ENCODE assay signal across 11 mouse cellular contexts in genomic region chr11:12394151-12394550, GRCm38 (mm10).
DNase-seq lines count a peak whose midpoint lies in the region; ATAC-seq lines count a peak whose summit lies in the region.
"Had no signal": no experiment of that assay in that cellular context is flagged by ENCODE, and none has a peak within 500 bp of the region (broad histone marks: within the 10 kb centered on the region; RNA-seq: fewer than 3 reads in every experiment).

No protein-coding gene starts in this region.

- H3K4me1 ChIP-seq in kidney, embryonic 15.5 days, result no peaks in the 10 kb centered on the region
- H3K4me1 ChIP-seq in midbrain, embryonic 15.5 days, result no peaks in the 10 kb centered on the region

- DNase-seq in heart, adult 8-10 months (ENCODE audit: low spot score), result peak; percentile 29
- DNase-seq in heart, postnatal 36 days, result no peak
- peak; percentile 58 for DNase-seq in fibroblast of lung, adult 2 months (ENCODE audit: low read depth)
- peak; percentile 63 to 82 for DNase-seq in layer of hippocampus, adult 18-20 months (ENCODE audit: low spot score in 2 of 2)
- peak; percentile 66 to 88 for DNase-seq in right cerebral cortex, postnatal 10 days (ENCODE audit: low spot score in 2 of 2)
- DNase-seq in ovary, postnatal 36 days (ENCODE audit: low spot score), result no peak
- DNase-seq: kidney, adult 18-20 months had no signal

- no peak overlapping the region for H3K9ac ChIP-seq in kidney, embryonic 15.5 days
- H3K9ac ChIP-seq in midbrain, embryonic 15.5 days, result no peak overlapping the region
- H3K9ac ChIP-seq: embryonic facial prominence, embryonic 15.5 days had no signal

- intact Hi-C loops in heart, postnatal 36 days (cut with DNase I), result no loop called here

- 71% methylated on average over 3 of the region's 3 CpGs for WGBS in kidney, embryonic 15.5 days
- 62% methylated on average over 3 of the region's 3 CpGs for WGBS in midbrain, embryonic 15.5 days

- H3K36me3 ChIP-seq in kidney, embryonic 15.5 days, result no peaks in the 10 kb centered on the region
- no peaks in the 10 kb centered on the region for H3K36me3 ChIP-seq in midbrain, embryonic 15.5 days (replicated peaks)
- H3K36me3 ChIP-seq: embryonic facial prominence, embryonic 15.5 days had no signal

- no peak for ATAC-seq in kidney, embryonic 15.5 days (replicated peaks; ENCODE audit: low FRiP score)
- ATAC-seq in midbrain, embryonic 15.5 days (replicated peaks), result no peak

- no peak overlapping the region for H3K4me2 ChIP-seq in kidney, embryonic 15.5 days
- no peak overlapping the region for H3K4me2 ChIP-seq in midbrain, embryonic 15.5 days
- H3K4me2 ChIP-seq: embryonic facial prominence, embryonic 15.5 days; liver, embryonic 11.5 days had no signal

- H3K4me3 ChIP-seq in kidney, embryonic 15.5 days (replicated peaks), result no peak overlapping the region
- H3K4me3 ChIP-seq in midbrain, embryonic 15.5 days, result no peak overlapping the region
- H3K4me3 ChIP-seq: embryonic facial prominence, embryonic 15.5 days had no signal

- H3K9me3 ChIP-seq in kidney, embryonic 15.5 days (replicated peaks), result no peaks in the 10 kb centered on the region
- H3K9me3 ChIP-seq in midbrain, embryonic 15.5 days, result no peaks in the 10 kb centered on the region
- H3K9me3 ChIP-seq: embryonic facial prominence, embryonic 15.5 days had no signal

- H3K27me3 ChIP-seq in kidney, embryonic 15.5 days, result no peaks in the 10 kb centered on the region
- H3K27me3 ChIP-seq in midbrain, embryonic 15.5 days (replicated peaks), result no peaks in the 10 kb centered on the region
- H3K27me3 ChIP-seq: embryonic facial prominence, embryonic 15.5 days had no signal

- H3K27ac ChIP-seq in kidney, embryonic 15.5 days, result no peak overlapping the region
- H3K27ac ChIP-seq in midbrain, embryonic 15.5 days, result no peak overlapping the region
- H3K27ac ChIP-seq: embryonic facial prominence, embryonic 15.5 days had no signal

Comparison
In these comparisons a context has a peak if more than half of its experiments do, and no peak if none do; other contexts are left out.
1. DNase-seq: peak in heart, adult 8-10 months (single experiment), fibroblast of lung, adult 2 months (single experiment), layer of hippocampus, adult 18-20 months (2 of 2) and right cerebral cortex, postnatal 10 days (2 of 2); none in heart, postnatal 36 days (0 of 2) and ovary, postnatal 36 days (single experiment).